Mouse (Mus musculus): ENCODE results near the gene Kmt2e.

The Kmt2e gene

GRCm38 (mm10) chr5:23433720-23434597, at the start of gene Kmt2e:
Gene Kmt2e (plus strand): TSS chr5:23434441.
- peak; percentile 66 for DNase-seq (ENCODE audit: low read depth)

GRCm38 (mm10) chr5:23385136-23385535, 49.1 kb upstream of the Kmt2e start:
- no peak for DNase-seq (ENCODE audit: low read depth)

GRCm38 (mm10) chr5:23385763-23386217, 48.5 kb upstream of the Kmt2e start:
- no peak for DNase-seq (ENCODE audit: low read depth)

- DNase-seq (ENCODE audit: low read depth): peak; percentile 71
Measured at GRCm38 (mm10) chr5:23386562-23387312, 47.5 kb upstream of the Kmt2e start.

- no peak for DNase-seq (ENCODE audit: low read depth)
Measured at GRCm38 (mm10) chr5:23387313-23387666, 47.0 kb upstream of the Kmt2e start.

GRCm38 (mm10) chr5:23388091-23388490, 46.1 kb upstream of the Kmt2e start:
- no peak for DNase-seq (ENCODE audit: low read depth)

GRCm38 (mm10) chr5:23389601-23390305, 44.5 kb upstream of the Kmt2e start:
- DNase-seq (ENCODE audit: low read depth): no peak

GRCm38 (mm10) chr5:23391714-23392113, 42.5 kb upstream of the Kmt2e start:
- no peak for DNase-seq (ENCODE audit: low read depth)

GRCm38 (mm10) chr5:23393870-23394269, 40.4 kb upstream of the Kmt2e start:
- no peak for DNase-seq (ENCODE audit: low read depth)

GRCm38 (mm10) chr5:23394366-23395145, 39.7 kb upstream of the Kmt2e start:
- DNase-seq (ENCODE audit: low read depth): no peak

- DNase-seq (ENCODE audit: low read depth): no peak
Measured at GRCm38 (mm10) chr5:23395721-23396120, 38.5 kb upstream of the Kmt2e start.

GRCm38 (mm10) chr5:23396756-23397155, 37.5 kb upstream of the Kmt2e start:
- DNase-seq (ENCODE audit: low read depth): no peak

- no peak for DNase-seq (ENCODE audit: low read depth)
Measured at GRCm38 (mm10) chr5:23400156-23400555, 34.1 kb upstream of the Kmt2e start.

GRCm38 (mm10) chr5:23400868-23401267, 33.4 kb upstream of the Kmt2e start:
- no peak for DNase-seq (ENCODE audit: low read depth)

GRCm38 (mm10) chr5:23401368-23401767, 32.9 kb upstream of the Kmt2e start:
- DNase-seq (ENCODE audit: low read depth): no peak

GRCm38 (mm10) chr5:23401999-23402398, 32.2 kb upstream of the Kmt2e start:
- no peak for DNase-seq (ENCODE audit: low read depth)

GRCm38 (mm10) chr5:23403161-23403560, 31.1 kb upstream of the Kmt2e start:
- no peak for DNase-seq (ENCODE audit: low read depth)

GRCm38 (mm10) chr5:23405666-23406404, 28.4 kb upstream of the Kmt2e start:
- DNase-seq (ENCODE audit: low read depth): no peak

- DNase-seq (ENCODE audit: low read depth): no peak
Measured at GRCm38 (mm10) chr5:23406405-23406745, 27.9 kb upstream of the Kmt2e start.

GRCm38 (mm10) chr5:23408106-23408505, 26.1 kb upstream of the Kmt2e start:
- no peak for DNase-seq (ENCODE audit: low read depth)

All from c-Kit-positive CD71-positive TER-119-negative erythroid progenitor cells, embryonic 14.5 days (primary cell).